Mouse (Mus musculus) embryo, embryonic 9.5 days (tissue): ENCODE measurements at regions not wholly inside any gene's neighbourhood (a gene's known extent, or its start where the extent isn't known, plus 50 kb on each side); places are given as distances from the start of the nearest gene placed in this dataset.
"Not testable (repeated sequence)": the region's sequence is repeated elsewhere in the genome, so short reads cannot be mapped to it uniquely, and the experiment has no call there.

Experiments
- DNase-seq: peaks from one replicate; pipeline ENCODE4 v3.0.0-alpha.2; 2017; ENCODE audit errors: extremely low spot score

DNA sequence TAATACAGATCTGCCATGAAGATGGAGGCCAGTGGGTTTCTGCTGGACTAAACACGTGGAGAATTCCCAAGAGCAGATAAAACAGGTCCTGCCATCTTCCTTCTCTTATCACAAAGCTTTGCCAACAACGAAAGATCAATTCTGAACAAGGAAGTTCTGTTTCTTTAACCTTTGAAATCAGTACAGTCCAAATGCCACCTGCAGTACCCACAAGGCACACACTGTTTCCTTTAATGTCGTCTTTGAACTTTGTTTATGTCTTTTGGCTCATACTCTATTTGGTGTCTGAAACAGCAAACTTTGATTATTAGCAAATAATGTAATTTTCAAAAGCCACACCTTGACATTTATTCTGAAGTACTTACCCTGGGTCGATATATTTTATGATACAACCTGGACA lies 536.5 kb downstream of the Bckdhb start:
- no peak for DNase-seq

DNA sequence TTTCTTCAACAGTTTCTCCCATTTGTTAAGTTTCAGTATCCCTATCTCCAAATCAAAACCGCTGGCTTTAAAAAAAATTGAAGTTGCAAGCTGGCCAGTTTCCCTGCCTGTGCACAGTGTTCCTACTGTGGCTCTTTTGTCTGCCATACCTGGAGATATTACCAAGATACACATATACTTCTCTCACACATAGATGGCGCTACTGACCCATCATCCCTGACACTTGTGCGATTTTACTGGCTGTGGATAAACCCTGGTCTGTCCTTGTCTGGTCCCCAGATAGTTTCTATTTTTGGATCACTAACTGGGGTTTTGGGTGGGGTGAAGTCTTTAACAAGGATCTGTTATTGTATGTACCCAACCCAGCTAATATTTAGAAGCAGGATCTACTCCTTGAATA lies 541.8 kb downstream of the Bckdhb start:
- DNase-seq, result peak; percentile 40

DNA sequence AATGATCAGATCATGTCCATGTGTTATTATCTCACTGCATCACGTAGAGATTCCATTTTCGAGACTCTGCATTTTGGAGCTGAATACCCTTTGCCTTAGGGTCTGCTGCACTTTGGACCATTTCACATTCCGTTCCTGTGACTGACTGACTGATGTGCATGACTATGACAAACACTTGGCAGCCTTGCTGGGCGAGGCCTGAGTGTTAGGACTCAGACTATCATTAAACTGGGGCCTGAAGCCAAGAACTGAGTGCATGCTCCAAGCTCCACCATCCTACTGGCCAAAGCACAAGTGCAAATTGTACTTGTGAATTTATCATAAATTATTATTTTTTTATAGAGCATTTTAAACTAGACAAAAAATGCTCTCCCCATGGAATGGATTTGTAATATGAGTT lies 547.8 kb downstream of the Bckdhb start:
- no peak for DNase-seq

DNA sequence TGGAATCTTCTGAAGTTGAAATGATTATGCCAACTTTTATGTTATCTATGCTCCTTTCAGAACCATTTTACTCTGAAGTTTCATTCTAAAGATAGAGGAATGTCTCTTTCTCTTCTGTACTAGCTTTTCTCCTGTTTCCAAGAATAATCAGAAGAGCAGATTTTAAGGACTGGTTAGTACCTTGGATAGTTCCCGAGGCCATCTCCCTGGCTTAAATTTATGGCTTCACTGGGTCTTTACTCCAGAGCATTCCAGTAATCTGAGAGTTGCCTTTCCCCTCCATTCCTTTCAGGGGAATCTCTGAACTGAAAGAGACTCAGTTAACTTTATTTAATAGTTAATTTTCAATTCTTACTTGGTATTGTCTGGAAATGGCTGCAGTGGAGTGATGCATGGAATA lies 551.0 kb downstream of the Bckdhb start:
- no peak for DNase-seq

DNA sequence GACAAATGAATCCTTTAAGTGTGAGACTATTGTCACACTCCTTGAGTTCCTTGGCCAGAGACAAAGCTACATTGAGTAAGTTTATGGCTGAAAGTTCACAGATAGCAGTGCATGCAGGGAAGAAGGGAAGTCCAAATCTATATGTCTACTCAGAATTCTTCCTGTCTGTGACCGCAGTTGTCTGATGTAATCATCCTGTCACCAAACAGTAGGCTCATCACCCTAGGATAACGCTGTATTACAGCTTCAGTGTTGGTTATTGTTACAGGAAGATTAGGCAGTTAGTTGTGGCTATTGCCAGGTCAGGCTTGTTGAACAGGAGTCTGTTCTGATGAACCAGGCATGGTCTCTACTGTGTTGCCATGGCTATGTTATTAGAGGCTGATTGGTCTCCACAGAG lies 574.6 kb downstream of the Bckdhb start:
- DNase-seq, result no peak

DNA sequence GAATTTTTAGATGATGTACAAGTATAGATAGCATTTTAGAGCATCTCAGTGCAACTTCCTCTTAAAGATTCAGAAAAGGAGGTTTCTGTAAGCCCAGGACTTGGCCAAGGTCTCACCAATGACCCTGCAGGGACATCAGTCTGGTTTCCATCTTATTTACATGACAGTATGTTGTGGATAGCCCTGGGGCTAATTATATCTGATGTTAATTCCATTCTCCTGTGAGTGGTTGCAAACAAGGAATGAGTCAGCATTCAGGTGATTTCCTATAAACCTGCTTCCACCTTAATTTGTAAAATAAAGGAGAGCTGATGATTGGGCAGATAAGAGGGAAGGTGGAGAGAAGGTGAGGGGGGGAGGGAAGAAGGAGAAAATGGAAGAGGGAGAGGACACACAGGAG lies 578.0 kb downstream of the Bckdhb start:
- DNase-seq, result not testable (repeated sequence)

DNA sequence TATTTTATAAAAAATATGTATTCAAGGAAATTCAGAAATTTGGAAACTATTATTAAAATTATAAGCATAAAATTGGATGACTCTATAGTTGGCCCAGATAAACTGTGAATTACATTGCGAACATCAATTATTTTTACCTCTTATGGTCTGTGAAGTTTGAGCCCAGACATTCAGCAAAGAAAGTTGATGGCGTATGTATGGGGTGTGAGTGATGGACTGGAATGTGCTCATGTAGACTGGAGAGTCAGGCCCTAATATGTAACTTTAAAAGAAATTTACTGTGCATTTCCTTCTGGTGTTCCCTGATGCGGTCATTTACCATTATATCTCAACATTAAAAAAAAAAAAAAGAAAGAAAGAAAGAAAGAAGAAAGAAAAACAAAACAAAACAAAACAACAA lies 592.1 kb downstream of the Bckdhb start:
- DNase-seq, result no peak

DNA sequence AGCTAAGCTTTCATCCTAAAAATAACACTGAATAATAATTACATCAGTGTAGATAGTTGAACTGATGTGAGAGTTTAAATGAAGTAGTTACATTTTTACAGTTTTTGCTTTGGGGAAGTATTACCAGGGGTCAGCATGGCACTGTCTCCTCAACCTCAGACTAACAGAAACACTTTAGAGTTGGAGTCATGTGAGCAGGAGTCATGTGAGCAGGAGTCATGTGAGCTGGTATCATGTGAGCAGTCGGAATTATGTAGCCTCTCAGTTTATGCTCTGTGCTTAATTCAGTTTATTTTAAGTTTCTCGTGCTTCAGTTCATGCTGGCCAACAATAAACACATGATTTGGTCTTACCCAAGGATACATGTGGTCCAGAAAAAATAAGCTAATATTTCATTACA lies 620.5 kb downstream of the Bckdhb start:
- DNase-seq, result no peak

DNA sequence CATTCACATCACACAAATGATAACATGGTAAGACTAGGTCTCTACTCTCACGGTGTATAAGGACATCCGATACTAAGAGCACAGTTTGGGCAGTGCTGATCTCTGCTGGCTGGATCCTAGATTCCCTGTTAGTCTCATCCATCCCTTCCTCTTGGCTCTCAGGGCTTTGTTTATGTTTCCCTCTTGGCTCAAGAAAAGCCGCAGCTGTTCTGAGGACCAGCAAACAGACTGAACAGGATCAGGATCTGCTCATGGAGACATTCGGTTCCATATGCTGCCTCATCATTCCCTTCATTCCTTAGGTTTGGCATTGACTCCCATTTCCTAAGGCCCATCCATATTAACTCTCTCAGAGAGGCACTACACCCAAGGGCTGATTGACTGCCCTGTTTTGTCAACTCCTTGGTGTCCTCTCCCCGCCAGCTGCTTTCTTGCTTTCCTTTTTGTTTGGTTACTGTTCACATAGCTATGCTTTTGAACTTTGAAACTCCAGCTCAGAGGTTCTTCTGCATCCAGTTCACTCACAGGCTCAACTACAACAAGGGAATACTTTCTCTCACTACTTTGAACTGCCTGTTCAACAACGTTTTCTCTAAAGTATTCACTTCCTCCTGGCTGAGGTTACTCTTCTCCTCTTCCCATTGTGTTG lies 623.2 kb downstream of the Bckdhb start:
- DNase-seq, result no peak

DNA sequence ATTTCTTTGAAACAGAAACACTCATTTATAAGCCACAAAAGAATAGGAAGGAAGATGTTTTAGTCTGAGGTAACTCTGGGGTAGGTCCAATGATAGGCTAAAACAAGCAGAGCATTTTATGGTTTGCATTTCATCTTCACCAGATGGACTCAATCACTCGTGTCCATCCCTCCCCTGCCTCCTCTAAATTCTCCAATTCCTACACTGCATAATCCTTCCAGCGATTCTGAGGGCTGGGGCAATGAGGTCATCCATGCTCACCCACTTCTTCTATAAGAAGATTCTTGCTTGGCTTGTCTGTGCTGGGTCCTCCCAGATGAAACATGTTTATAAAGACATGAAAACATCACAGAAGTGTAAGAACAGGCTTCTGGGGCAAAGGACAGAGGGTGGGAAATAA lies 630.3 kb downstream of the Bckdhb start:
- no peak for DNase-seq

DNA sequence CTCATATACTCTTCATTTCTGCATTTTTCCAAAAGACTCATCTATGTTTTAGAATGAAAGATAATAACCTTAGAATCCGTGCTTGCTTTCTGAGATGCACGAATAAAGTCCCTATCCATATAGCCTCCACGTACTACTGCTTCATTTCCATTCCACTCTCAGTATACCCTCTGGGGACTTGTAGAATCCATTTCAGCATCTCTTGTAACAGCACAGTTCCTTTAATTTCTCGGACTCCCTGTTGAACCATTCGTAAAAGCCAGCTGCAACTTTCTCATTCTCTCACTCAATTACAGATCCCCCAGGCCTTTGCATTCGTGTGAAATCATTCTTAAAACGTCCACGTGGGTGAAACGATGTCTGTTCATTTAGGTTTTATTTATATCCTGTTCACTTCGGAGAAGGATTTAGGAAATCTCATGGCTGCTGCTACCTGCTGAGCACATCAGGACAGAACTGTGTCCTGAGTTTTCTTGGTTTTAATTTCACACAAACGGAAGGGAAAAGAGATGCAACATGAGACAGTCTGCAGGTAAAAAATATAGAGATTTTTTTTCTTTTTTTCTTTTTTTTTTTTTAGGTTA lies 631.4 kb downstream of the Bckdhb start:
- no peak for DNase-seq

DNA sequence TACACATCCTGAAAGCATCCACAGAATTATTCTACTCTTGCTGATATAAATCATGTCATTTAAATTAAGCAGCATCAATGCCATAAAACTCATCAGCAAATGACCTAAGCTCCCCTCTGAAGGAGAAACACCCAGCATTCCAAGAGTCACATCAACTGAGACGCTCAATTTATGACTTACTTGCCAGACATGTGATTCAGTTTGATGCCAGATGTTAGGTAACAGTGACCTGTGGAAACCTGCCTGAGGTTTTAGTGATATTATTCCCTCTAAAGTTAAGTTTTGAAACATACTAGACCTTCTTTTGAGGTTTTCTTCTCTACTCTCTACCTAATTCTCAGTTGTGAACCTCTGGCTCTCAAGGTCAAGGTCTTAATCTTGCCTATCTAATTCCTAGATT lies 633.4 kb downstream of the Bckdhb start:
- no peak for DNase-seq

DNA sequence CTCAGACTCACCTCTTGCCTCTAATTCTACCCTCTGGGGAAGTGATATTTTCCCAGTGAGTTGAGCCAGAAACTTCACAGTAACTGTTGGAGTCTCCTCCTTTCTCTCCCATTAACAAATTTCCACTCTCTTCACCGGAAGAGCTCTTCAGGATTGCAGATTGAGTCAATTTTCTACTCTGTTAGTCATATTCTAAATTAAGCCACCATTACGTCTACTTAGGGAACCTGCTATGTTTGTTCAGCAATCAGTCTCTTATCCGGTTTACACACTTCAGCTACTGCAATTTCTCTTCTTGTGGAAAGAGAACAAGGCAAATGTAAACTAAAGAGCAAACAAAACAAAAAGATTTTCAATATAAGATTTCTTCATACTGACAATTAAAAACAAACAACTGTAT lies 644.6 kb downstream of the Bckdhb start:
- no peak for DNase-seq

DNA sequence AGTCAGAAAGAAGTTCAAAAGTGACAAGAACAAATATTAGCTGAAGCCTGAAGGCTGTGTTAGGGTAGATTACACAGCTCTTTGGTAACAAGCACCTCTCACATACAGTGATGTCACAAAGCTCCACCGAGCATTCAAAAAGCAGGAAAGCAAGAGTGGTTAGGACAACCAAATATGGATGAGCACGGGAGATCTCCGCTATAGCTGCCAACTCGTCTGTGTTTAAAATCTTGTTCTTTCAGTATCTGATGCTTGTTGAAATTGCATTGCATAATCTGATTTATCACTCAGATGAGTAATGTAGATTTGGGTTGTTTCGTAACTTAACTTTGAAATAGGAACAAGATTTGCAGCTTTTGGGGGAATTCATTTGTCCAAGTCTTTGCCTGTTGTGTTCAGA lies 652.8 kb downstream of the Bckdhb start:
- no peak for DNase-seq

DNA sequence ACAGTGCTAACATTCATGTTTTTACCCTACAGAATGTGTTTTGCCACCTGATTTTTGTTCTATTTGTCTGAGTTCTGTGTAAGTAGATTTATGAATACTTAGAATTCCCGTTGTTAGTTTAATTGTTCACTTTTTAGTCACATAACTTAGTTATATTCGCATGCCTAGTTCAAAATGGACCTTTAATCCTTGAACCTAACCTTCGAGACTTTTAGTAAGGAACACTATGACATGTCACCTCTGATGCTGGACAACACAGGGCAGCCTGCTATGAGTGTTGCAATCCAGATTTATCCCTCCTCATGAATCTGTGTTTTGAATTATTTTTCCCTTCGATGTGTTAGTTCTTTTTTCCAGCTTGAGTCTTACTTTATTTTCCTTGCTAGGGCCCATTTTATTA lies 662.8 kb downstream of the Bckdhb start:
- DNase-seq, result no peak

DNA sequence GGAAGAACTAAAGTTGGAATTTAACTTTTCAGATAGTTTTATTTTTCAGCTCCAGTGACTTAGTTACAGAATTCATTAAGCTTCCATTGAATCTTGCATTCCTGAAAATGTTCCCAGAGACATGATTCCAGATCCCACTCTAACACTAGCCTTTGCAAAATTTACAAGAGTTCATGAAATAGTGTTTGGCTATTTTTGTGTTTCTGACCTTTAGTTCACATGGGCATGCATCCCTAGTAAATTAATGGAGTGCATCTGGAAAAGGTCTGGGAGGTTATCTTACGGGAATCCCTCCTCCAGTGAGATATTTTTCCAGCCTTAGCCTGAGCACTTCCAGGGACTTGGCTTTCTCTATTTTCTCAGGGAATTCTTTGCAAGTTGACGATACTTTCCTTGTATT lies 669.8 kb downstream of the Bckdhb start:
- DNase-seq, result no peak
